Mouse (Mus musculus): ENCODE measurements around the gene Ccdc84.
"Not testable (repeated sequence)": the region's sequence is repeated elsewhere in the genome, so short reads cannot be mapped to it uniquely, and the experiment has no call there.

The Ccdc84 gene

GRCm38 (mm10) chr9:44407752-44408097 lies 10.6 kb downstream of the Ccdc84 start:
- DNase-seq = no peak

- peak; percentile 94 for DNase-seq
Observed at GRCm38 (mm10) chr9:44406906-44407751, 11.2 kb downstream of the Ccdc84 start, which contains the start of the genes Rps25 and Trappc4. Rps25 (plus strand) TSS chr9:44407139. Trappc4 (minus strand) TSS chr9:44407600.

- no peak for DNase-seq
Observed at GRCm38 (mm10) chr9:44405011-44405410, 13.4 kb downstream of the Ccdc84 start.

GRCm38 (mm10) chr9:44401081-44401480 lies 17.3 kb downstream of the Ccdc84 start:
- DNase-seq = no peak

GRCm38 (mm10) chr9:44399795-44400114 lies 18.6 kb downstream of the Ccdc84 start:
- DNase-seq = no peak

GRCm38 (mm10) chr9:44399114-44399794 lies 19.1 kb downstream of the Ccdc84 start:
- DNase-seq = no peak

- no peak for DNase-seq
Observed at GRCm38 (mm10) chr9:44398551-44398950, 19.8 kb downstream of the Ccdc84 start.

GRCm38 (mm10) chr9:44398087-44398486 lies 20.3 kb downstream of the Ccdc84 start:
- no peak for DNase-seq

GRCm38 (mm10) chr9:44396684-44397411 lies 21.5 kb downstream of the Ccdc84 start, which contains the start of gene Slc37a4:
Slc37a4 (plus strand) TSS chr9:44396852.
- DNase-seq = peak; percentile 99

GRCm38 (mm10) chr9:44391466-44391865 lies 26.9 kb downstream of the Ccdc84 start:
- DNase-seq = peak; percentile 76

- peak; percentile 77 for DNase-seq
Observed at GRCm38 (mm10) chr9:44389273-44389672, 29.1 kb downstream of the Ccdc84 start.

- DNase-seq = no peak
Observed at GRCm38 (mm10) chr9:44387221-44387620, 31.1 kb downstream of the Ccdc84 start.

GRCm38 (mm10) chr9:44384596-44384995 lies 33.8 kb downstream of the Ccdc84 start:
- no peak for DNase-seq

- peak; percentile 61 for DNase-seq
Observed at GRCm38 (mm10) chr9:44379862-44380261, 38.5 kb downstream of the Ccdc84 start.

- peak; percentile 99 for DNase-seq
Observed at GRCm38 (mm10) chr9:44379054-44379834, 39.1 kb downstream of the Ccdc84 start, which contains the start of gene Hyou1. Hyou1 (plus strand) TSS chr9:44379490.

GRCm38 (mm10) chr9:44378153-44378730 lies 40.1 kb downstream of the Ccdc84 start:
- no peak for DNase-seq

- DNase-seq = not testable (repeated sequence)
Observed at GRCm38 (mm10) chr9:44377335-44377734, 41.0 kb downstream of the Ccdc84 start.

GRCm38 (mm10) chr9:44376141-44376540 lies 42.2 kb downstream of the Ccdc84 start:
- no peak for DNase-seq

GRCm38 (mm10) chr9:44373386-44373785 lies 45.0 kb downstream of the Ccdc84 start:
- no peak for DNase-seq

GRCm38 (mm10) chr9:44364480-44364879 lies 53.9 kb downstream of the Ccdc84 start:
- DNase-seq = no peak

- DNase-seq = not testable (repeated sequence)
Observed at GRCm38 (mm10) chr9:44361931-44362330, 56.4 kb downstream of the Ccdc84 start.
